Mouse (Mus musculus): Measurements from ENCODE around the gene Gja4. TPM values are rescaled to one million over a fixed set of nuclear protein-coding genes. Genes with fewer than 3 reads are reported as not detected.

The Gja4 gene
- polyA plus RNA-seq (2014; fragmentation: Illumina TruSeq; extraction: RNeasy Lipid Tissue Mini Kit (QIAGEN cat#74804); ENCODE audit: low read depth, low replicate concordance), result not detected

GRCm38 (mm10) chr4:127313861-127314260, at the start of gene Gja4:
TSS of gene Gja4 (minus strand) at chr4:127314039.

GRCm38 (mm10) chr4:127358018-127358417, 44.2 kb upstream of the Gja4 start, which contains the start of gene Gjb5:
TSS of gene Gjb5 (minus strand) at chr4:127358181.

GRCm38 (mm10) chr4:127353951-127354438, 40.2 kb upstream of the Gja4 start, which contains the start of gene Gjb4:
TSS of gene Gjb4 (minus strand) at chr4:127354081.

GRCm38 (mm10) chr4:127330181-127331100, 16.6 kb upstream of the Gja4 start, which contains the start of gene Gjb3:
TSS of gene Gjb3 (minus strand) at chr4:127330844.

Other genes with a start within 250 kb of the Gja4 start
- 32.2 TPM for gene Zmym6, start 236.7 kb downstream of the Gja4 start, polyA plus RNA-seq (2014; fragmentation: Illumina TruSeq; extraction: RNeasy Lipid Tissue Mini Kit (QIAGEN cat#74804); ENCODE audit: low read depth, low replicate concordance)
- 24.9 TPM for gene Tmem35b, start 190.3 kb downstream of the Gja4 start, polyA plus RNA-seq (2014; fragmentation: Illumina TruSeq; extraction: RNeasy Lipid Tissue Mini Kit (QIAGEN cat#74804); ENCODE audit: low read depth, low replicate concordance)
- not detected for gene Dlgap3, start 144.8 kb downstream of the Gja4 start, polyA plus RNA-seq (2014; fragmentation: Illumina TruSeq; extraction: RNeasy Lipid Tissue Mini Kit (QIAGEN cat#74804); ENCODE audit: low read depth, low replicate concordance)
- gene Smim12, start 70.3 kb downstream of the Gja4 start, polyA plus RNA-seq (2014; fragmentation: Illumina TruSeq; extraction: RNeasy Lipid Tissue Mini Kit (QIAGEN cat#74804); ENCODE audit: low read depth, low replicate concordance), result 3.9 TPM
- gene Gjb3, start 16.8 kb upstream of the Gja4 start, polyA plus RNA-seq (2014; fragmentation: Illumina TruSeq; extraction: RNeasy Lipid Tissue Mini Kit (QIAGEN cat#74804); ENCODE audit: low read depth, low replicate concordance), result not detected
- not detected for gene Gjb4, start 40.0 kb upstream of the Gja4 start, polyA plus RNA-seq (2014; fragmentation: Illumina TruSeq; extraction: RNeasy Lipid Tissue Mini Kit (QIAGEN cat#74804); ENCODE audit: low read depth, low replicate concordance)
- gene Gjb5, start 44.1 kb upstream of the Gja4 start, polyA plus RNA-seq (2014; fragmentation: Illumina TruSeq; extraction: RNeasy Lipid Tissue Mini Kit (QIAGEN cat#74804); ENCODE audit: low read depth, low replicate concordance), result not detected

All from kidney, adult 10 weeks (tissue).